Mouse (Mus musculus) gastrocnemius, postnatal 25 days (tissue): Measurements from ENCODE around the gene Klhdc7b. TPM values are rescaled to one million over a fixed set of nuclear protein-coding genes. Genes with fewer than 3 reads are reported as not detected.

Experiments
- DNase-seq: peaks from one replicate; pipeline ENCODE4 v3.0.0; 2022
- total RNA-seq, 2 experiments: library from RNA; stranded (reverse); gene quantifications; 1 replicate in 1 of 2; 2 replicates in 1 of 2; pipeline ENCODE4 v1.2.3; 2021

The Klhdc7b gene
- total RNA-seq, 2 experiments from 2014 or later = not detected

DNA sequence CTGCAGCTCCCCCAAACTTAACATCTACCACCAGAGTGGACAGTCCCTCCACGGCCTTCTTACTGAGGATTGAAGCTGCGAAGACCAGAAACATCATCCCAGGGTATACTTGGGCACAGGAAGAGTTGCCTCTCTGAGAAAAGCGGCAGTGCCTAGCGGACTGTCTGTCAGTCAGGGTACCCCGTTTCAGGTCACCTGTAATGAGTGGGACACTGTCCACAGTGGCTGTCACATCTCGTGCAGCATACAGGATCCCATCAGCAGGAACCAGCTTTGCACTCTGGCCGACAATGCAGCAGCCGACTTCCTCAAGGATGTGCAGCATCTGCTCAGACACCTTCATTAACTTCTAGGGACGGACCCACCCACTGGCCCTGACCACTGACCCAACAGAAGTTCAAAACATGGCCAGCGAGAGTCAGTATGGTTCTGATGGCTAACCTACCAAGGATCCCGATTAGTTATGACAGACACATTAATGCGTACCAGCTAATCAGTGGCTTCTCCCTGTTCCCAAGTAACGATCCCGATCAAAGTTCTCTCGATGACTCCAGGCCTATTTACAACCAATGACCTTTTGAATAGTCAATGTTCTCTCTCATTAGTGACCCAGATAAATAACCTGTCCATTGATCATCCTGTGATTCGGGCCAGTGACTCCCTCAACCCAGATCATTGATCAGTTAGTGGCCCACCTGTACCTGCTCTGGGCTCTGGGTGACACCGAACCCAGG is 9.7 kb upstream of the Klhdc7b start:
- no peak for DNase-seq

- DNase-seq = no peak
These were observed 8.7 kb upstream of the Klhdc7b start for GRCm38 (mm10) chr15:89376040-89376439.

GRCm38 (mm10) chr15:89376957-89377356 is 7.8 kb upstream of the Klhdc7b start, which contains the start of gene Tymp:
Gene Tymp, minus strand, starts transcription at chr15:89377039.
- no peak for DNase-seq

- no peak for DNase-seq
These were observed 7.4 kb upstream of the Klhdc7b start for GRCm38 (mm10) chr15:89377362-89377761.

GRCm38 (mm10) chr15:89377938-89378828 is 6.5 kb upstream of the Klhdc7b start:
- no peak for DNase-seq

- DNase-seq = no peak
These were observed 5.8 kb upstream of the Klhdc7b start, which contains the start of gene Odf3b for GRCm38 (mm10) chr15:89378831-89379401. Gene Odf3b, minus strand, starts transcription at chr15:89379282.

DNA sequence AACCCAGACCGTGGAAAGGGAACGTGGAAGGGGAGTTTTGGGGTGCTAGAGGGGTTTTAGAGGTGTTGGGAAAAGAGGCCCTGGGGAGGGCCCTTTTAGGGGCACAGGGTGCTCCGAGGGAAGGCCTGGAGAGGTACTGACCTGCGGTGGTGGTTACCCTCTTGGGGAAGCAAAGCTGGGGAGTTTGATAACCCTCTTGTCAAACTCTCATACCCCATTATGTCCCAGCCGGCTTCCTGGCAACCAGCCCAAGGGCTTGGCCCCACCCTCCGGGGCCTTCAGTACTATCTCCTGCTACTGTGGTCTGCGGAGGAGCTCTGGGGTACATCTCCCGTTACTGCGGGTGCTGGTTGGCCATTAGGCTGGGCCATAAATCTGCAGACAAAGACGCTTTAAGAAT is 5.3 kb upstream of the Klhdc7b start:
- no peak for DNase-seq

DNA sequence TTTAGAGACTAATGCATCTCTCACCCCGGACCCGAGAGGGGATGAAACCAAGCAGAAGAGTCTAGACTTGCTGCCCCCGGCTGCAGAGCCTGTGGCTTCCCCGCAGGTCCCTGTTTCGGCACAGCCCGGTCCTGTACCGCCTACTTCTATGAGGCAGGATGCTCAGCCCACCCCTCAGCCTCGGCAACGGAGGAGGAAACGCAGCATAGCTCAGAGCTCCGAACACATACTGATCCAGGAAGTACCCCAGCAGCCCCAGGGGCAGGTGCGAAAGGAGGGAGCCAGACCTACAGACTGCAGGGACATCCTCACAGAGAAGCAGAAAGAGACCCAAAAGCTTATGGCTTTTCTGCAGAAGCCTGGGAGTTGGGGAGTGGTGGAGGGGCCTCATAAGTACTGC is 2.4 kb downstream of the Klhdc7b start:
- no peak for DNase-seq

- no peak for DNase-seq
These were observed 5.4 kb downstream of the Klhdc7b start for GRCm38 (mm10) chr15:89390081-89390480.

DNA sequence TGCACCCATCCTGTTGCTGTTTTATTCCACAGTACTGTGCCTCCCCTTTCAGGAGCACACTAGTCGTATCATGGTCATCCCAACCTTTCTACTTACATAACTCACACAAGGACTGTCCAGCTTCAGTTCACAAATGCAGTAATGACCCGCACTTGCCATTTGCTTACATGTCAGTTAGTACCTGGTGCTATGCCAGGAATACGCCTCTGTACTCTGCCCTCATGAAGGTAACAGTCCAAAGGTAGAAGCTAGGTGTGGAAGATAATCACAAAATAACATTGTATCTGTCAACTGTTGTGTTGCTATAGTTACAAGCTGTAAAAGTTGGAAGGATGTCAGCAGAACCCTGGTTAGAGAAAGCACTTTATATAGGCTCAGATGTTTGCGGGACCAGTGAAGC is 12.2 kb downstream of the Klhdc7b start:
- DNase-seq = no peak

- DNase-seq = no peak
These were observed 13.4 kb downstream of the Klhdc7b start for GRCm38 (mm10) chr15:89398146-89398545.

- no peak for DNase-seq
These were observed 15.0 kb downstream of the Klhdc7b start for GRCm38 (mm10) chr15:89399716-89400115.

DNA sequence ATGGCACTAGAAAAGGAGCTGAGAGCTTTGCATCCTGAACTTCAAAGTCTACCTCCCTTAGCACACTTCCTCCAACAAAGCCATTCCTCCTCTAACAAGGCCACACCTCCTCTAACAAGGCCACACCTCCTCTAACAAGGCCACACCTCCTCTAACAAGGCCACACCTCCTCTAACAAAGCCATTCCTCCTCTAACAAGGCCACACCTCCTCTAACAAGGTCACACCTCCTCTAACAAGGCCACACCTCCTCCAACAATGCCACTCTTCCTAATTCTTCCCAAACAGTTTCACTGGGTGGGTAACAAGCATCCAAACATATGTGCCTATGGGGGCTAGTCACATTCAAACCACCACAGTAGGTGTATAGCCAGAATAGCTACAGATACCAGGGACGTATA is 17.8 kb downstream of the Klhdc7b start:
- no peak for DNase-seq

GRCm38 (mm10) chr15:89404831-89405623 is 20.3 kb downstream of the Klhdc7b start:
- DNase-seq = no peak

DNA sequence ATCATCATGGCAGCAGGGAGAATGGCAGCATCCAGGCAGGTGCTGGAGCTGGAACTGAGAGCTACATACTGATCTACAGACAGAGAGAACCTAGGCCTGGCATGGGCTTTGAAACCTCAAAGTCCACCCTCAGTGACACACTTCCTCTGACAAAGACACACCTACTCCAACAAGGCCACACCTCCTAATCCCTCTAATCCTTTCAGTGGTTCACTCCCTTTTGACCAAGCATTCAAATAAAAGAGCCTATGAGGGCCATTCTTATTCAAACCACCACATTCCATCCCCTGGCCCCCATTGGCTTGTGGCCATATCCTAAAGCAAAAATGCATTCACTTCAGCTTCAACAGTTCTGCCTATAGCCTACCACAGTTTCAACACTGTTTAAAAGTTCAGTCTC is 22.0 kb downstream of the Klhdc7b start:
- DNase-seq = no peak

GRCm38 (mm10) chr15:89410118-89410517 is 25.4 kb downstream of the Klhdc7b start, which contains the start of gene Syce3:
Gene Syce3, minus strand, starts transcription at chr15:89410503.
- DNase-seq = no peak

GRCm38 (mm10) chr15:89415282-89415681 is 30.6 kb downstream of the Klhdc7b start:
- no peak for DNase-seq

DNA sequence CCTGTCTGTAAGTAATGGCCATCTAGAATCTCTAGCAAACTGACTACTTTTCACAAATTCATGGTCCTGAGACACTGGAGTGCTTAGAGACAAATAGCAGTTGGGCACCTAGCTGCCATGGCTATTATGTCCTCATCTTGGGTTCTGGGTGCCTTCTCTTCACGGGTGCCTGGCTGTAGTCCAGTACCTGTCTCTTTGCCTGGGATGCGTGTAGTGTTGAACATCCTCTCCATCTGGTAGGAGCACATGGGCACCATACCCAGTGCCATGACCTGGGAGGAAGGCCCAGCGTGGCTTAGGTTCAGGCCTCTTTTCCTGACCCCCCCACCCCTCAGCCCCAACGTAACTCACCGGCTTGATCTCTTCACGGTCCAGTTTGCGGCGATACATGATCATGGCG is 37.2 kb downstream of the Klhdc7b start:
- DNase-seq = no peak

- no peak for DNase-seq
These were observed 39.9 kb downstream of the Klhdc7b start for GRCm38 (mm10) chr15:89424621-89425020.

DNA sequence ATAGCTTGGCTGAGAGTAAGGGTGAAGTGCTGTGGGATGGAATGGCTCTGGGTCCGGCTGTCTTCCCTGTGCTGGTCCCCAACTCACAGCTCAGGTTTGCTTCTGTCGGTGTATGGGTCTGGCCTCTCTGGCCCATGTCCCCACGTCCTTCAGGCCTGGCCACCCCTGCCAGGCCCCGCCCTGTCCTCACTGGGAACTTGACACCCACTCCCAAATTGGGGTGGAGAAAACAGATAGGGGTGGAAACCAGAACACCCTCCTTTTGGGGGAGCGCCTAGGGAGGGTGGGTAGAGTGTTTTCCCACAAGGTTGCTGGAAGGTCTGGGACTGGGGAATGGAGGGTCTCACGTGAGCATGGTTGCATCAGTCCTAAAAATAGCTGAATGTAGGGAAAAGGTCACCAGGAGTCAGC is 41.0 kb downstream of the Klhdc7b start, which contains the start of gene Cpt1b:
Cpt1b (minus strand) TSS at position 153 of the 411 bp plus-strand sequence.
- peak; percentile 80 for DNase-seq

DNA sequence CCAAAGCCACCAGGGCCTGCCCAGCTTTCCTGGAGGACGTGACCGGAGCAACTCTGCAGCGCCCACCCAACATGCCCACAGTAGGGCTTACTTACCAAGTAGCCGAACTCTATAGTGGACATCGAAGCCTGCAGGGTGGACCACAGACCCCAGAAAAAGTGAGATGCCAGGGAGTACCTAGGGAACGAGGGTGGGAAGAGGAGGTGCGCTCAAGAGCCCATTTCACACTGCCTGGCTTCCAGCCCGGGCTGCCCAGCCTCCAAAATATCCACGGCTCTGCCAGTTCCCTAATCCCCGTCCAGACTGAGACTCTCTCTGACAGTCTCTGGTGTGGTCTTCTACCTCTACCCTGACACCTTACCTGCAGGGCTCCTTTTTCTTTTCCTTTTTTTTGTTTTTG is 42.0 kb downstream of the Klhdc7b start:
- DNase-seq = no peak
